Mouse (Mus musculus) intestine, postnatal 0 days (tissue): Measurements from ENCODE around the gene Zfand3. TPM values are rescaled to one million over a fixed set of nuclear protein-coding genes. Genes with fewer than 3 reads are reported as not detected.

Experiments
- ATAC-seq: fragments of 200-750 bp; cut with Nextera tagmentation; 2 replicates; pipeline ENCODE4 v1.8.0; 2017; ENCODE audit warnings: mild to moderate bottlenecking, moderate TSS enrichment, moderate library complexity
- H3K27ac ChIP-seq: fragments of 300-500 bp; sonication (generic); 2 replicates; pipeline ENCODE4 v1.5.1; 2014; ENCODE audit warnings: mild to moderate bottlenecking, low read depth, low read length, moderate library complexity
- H3K27me3 ChIP-seq: fragments of 300-500 bp; sonication (generic); replicated peaks from 2 replicates; pipeline ENCODE4 v1.6.1; 2014; ENCODE audit warnings: low read length, mixed read lengths; ENCODE audit not compliant: control insufficient read depth, insufficient read depth
- H3K36me3 ChIP-seq: fragments of 300-500 bp; sonication (generic); 2 replicates; pipeline ENCODE4 v1.6.1; 2014; ENCODE audit warnings: mild to moderate bottlenecking, moderate library complexity; ENCODE audit not compliant: control insufficient read depth, insufficient read depth
- H3K4me1 ChIP-seq: fragments of 300-500 bp; sonication (generic); replicated peaks from 2 replicates; pipeline ENCODE4 v1.6.1; 2014; ENCODE audit warnings: antibody characterized with exemption, low read length, mixed read lengths; ENCODE audit not compliant: control insufficient read depth, insufficient read depth
- H3K4me2 ChIP-seq: fragments of 300-500 bp; sonication (generic); replicated peaks from 2 replicates; pipeline ENCODE4 v1.6.1; 2014; ENCODE audit warnings: low read depth, mild to moderate bottlenecking, moderate library complexity
- H3K4me3 ChIP-seq: fragments of 300-500 bp; sonication (generic); 2 replicates; pipeline ENCODE4 v1.5.1; 2014; ENCODE audit warnings: low read depth, low read length
- H3K9ac ChIP-seq: fragments of 300-500 bp; sonication (generic); 2 replicates; pipeline ENCODE4 v1.6.1; 2014; ENCODE audit warnings: mild to moderate bottlenecking, low read depth, low read length
- H3K9me3 ChIP-seq: fragments of 300-500 bp; sonication (generic); 2 replicates; pipeline ENCODE4 v1.6.1; 2016; ENCODE audit warnings: mixed run types; ENCODE audit not compliant: control insufficient read depth
- CTCF ChIP-seq: sonication (generic); IDR thresholded peaks from 2 replicates; pipeline ENCODE4 v1.5.1; 2016; ENCODE audit warnings: low read depth, mild to moderate bottlenecking, control low read depth, antibody characterized with exemption, moderate library complexity
- WGBS: fragments of 180-500 bp; shearing (Covaris S2); extraction: QIAGEN DNeasy Blood & Tissue Kit; methylation state at CpG from one replicate; pipeline ENCODE4 v1.1.7; 2014; 5-methylcytosine and 5-hydroxymethylcytosine counted together
- polyA plus RNA-seq: library from polyadenylated mRNA; unstranded; fragments of >200 nt; fragmentation: Nextera tagmentation; extraction: Ambion mirVana; gene quantifications from 2 replicates; pipeline ENCODE4 v1.2.1, GENCODE M21; 2015

The Zfand3 gene
- polyA plus RNA-seq, 1 experiment from 2014 or later, result 38.0 TPM

DNA sequence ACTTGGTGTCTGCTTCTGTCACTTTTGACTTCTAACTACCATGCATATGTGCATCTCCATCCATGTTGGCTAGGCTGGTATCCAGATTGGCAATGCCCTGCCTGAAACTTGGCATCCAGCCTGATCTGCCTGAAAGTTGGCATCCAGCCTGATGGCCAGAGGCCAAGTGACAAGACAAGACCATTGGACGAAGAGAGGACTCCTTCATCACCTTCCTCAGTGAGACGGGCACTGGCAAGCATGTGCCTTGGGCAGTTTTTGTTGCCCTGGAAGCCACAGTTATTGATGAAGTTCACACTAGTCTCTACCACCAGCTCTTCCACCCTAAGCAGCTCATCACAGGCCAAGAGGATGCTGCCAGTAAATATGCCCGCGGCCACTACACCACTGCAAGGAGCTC, 172.9 kb downstream of the Zfand3 start:
- no peak for TF ChIP-seq CTCF
- H3K4me2 ChIP-seq, result no peak overlapping the region
- H3K27me3 ChIP-seq, result no peaks in the 10 kb centered on the region
- 84% methylated on average over 4 of the region's 4 CpGs for WGBS
- H3K9ac ChIP-seq, result no peak overlapping the region
- no peak overlapping the region for H3K4me3 ChIP-seq
- H3K27ac ChIP-seq, result no peak overlapping the region
- ATAC-seq, result no peak
- H3K9me3 ChIP-seq, result no peaks in the 10 kb centered on the region
- H3K36me3 ChIP-seq, result no peaks in the 10 kb centered on the region
- H3K4me1 ChIP-seq, result no peaks in the 10 kb centered on the region

DNA sequence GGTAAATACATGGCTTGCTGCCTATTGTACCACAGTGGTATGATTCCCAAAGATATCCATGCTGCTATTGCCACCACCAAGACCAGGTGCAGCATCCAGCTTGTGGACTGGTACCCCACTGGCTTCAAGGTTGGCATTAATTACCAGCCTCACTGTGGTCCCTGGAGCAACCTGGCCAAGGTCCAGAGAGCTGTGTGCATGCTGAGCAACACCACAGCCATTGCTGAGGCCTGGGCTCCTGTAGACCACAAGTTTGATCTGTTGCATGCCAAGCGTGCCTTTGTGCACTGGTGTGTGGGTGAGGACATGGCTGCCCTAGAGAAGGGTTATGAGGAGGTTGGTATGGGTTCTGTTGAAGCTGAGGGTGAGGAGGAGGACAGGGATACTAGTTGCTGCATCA, 173.9 kb downstream of the Zfand3 start:
- no peak for TF ChIP-seq CTCF
- WGBS, result 93% methylated on average over 1 of the region's 1 CpGs
- Histone ChIP-seq H3K9ac (no peak overlapping the region), H3K27me3 (no peaks in the 10 kb centered on the region), H3K36me3 (no peaks in the 10 kb centered on the region), H3K4me3 (no peak overlapping the region), H3K4me2 (no peak overlapping the region), H3K27ac (no peak overlapping the region), H3K9me3 (no peaks in the 10 kb centered on the region), H3K4me1 (no peaks in the 10 kb centered on the region)
- ATAC-seq, result no peak

DNA sequence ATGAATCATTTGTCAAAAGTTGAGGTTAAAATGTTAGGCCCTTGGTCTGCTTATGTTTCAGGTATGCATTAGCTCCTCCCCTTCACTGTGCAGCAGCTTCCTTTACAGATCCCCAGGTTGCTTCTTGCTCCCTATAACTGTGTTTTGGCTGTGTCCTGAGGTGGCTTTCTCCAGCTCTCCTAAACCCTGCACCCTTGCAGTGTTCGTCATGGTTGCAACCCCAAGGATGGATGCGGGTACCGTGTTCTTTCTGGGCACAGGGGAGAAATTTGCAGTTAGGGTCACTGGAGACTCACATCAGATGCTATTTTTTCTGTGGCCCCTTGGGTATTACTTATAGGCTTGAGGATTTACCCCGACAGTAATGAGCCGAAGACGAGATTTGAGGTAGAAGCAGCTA, 175.7 kb downstream of the Zfand3 start:
- Histone ChIP-seq H3K27ac (no peak overlapping the region), H3K4me3 (no peak overlapping the region), H3K4me2 (no peak overlapping the region), H3K4me1 (no peaks in the 10 kb centered on the region), H3K9ac (no peak overlapping the region), H3K36me3 (no peaks in the 10 kb centered on the region), H3K27me3 (no peaks in the 10 kb centered on the region), H3K9me3 (no peaks in the 10 kb centered on the region)
- 91% methylated on average over 6 of the region's 6 CpGs for WGBS
- no peak for TF ChIP-seq CTCF
- no peak for ATAC-seq

DNA sequence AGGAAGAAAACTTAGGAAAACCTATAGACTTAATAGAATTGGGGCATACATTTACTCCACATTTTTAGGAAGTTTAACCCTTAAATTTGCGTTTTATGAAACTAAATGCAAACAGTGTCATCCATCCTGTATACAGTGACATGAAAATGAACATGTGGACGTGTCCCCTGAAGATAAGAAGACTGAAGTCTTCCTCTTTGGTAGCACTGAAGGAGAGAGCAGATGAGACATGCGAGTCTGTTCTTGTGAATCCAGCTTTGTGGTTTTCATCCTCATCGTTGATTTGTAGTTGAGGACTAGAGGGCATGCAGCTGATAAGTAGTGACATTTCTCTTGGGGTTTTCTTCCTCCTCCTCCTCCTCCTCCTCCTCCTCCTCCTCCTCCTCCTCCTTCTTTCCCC, 177.0 kb downstream of the Zfand3 start:
- no peak overlapping the region for H3K4me2 ChIP-seq
- no peak overlapping the region for H3K9ac ChIP-seq
- WGBS, result 82% methylated on average over 4 of the region's 4 CpGs
- H3K4me1 ChIP-seq, result no peaks in the 10 kb centered on the region
- no peak for ATAC-seq
- no peaks in the 10 kb centered on the region for H3K27me3 ChIP-seq
- no peaks in the 10 kb centered on the region for H3K9me3 ChIP-seq
- no peaks in the 10 kb centered on the region for H3K36me3 ChIP-seq
- no peak overlapping the region for H3K27ac ChIP-seq
- TF ChIP-seq CTCF, result no peak
- no peak overlapping the region for H3K4me3 ChIP-seq

DNA sequence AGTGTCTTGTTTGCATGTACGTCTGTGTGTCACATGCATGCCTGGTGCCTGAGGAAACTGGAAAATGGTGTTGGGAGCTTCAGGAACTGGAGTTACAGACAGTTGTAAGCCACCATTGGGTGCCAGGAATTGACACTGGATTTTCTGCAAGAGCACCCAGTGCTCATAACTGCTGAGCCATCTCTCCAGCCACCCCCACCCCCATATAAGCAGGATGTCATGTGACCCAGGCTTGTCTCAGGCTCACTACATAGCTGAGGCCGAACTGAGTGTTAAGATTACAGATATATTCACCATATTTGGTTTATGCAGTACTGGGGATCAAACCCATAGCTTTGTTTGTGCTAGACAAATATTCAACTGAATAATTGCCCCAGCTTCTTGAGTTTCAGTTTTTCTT, 177.5 kb downstream of the Zfand3 start:
- no peak for TF ChIP-seq CTCF
- no peak for ATAC-seq
- Histone ChIP-seq H3K27me3 (no peaks in the 10 kb centered on the region), H3K4me3 (no peak overlapping the region), H3K4me1 (no peaks in the 10 kb centered on the region), H3K36me3 (no peaks in the 10 kb centered on the region), H3K4me2 (no peak overlapping the region), H3K9me3 (no peaks in the 10 kb centered on the region), H3K9ac (no peak overlapping the region), H3K27ac (no peak overlapping the region)
- WGBS, result 55% methylated on average over 2 of the region's 2 CpGs

DNA sequence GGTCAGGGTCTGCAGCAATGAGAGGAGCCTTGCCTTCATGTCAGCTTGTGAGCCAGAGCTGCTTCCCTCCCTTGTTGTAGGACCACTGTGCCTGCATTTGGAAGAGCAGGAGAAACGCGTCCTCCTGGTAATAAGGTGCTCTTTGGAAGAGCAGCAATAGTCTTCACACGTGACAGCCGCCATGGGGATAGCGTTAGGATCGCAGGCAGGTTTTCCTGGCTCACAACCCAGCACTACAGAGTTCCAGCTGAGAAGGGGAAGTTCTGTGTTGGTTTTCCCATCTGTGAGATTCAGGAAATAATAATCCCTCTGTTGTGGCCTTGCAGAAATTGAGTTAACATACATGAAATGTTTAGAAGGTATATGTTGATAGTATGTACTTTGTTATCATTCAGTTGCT, 179.0 kb downstream of the Zfand3 start:
- TF ChIP-seq CTCF, result no peak
- Histone ChIP-seq H3K4me3 (no peak overlapping the region), H3K4me1 (no peaks in the 10 kb centered on the region), H3K9ac (no peak overlapping the region), H3K27me3 (no peaks in the 10 kb centered on the region), H3K9me3 (no peaks in the 10 kb centered on the region), H3K27ac (no peak overlapping the region), H3K36me3 (no peaks in the 10 kb centered on the region), H3K4me2 (no peak overlapping the region)
- WGBS, result 87% methylated on average over 6 of the region's 6 CpGs
- no peak for ATAC-seq

DNA sequence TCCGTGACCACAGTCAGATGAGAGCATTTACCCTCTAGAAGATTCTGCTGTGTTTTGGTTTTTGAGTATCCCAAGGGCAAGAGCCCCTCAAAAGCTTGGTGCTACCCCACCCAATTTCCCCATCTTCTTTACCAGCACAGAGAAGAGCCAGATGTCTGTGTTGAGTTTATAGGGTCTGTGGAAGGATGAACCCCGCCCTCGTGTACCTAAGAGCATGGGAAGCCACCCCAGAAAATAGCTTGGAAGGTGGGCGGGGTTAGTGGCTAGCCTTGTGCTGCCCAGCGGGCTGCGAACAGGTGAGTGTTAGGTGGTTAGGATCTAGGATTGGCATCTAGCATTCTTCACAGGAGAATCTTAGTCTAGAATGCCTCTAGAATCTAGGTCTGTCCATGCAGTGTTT, 182.6 kb downstream of the Zfand3 start:
- TF ChIP-seq CTCF, result no peak
- H3K27me3 ChIP-seq, result no peaks in the 10 kb centered on the region
- no peaks in the 10 kb centered on the region for H3K4me1 ChIP-seq
- 75% methylated on average over 6 of the region's 6 CpGs for WGBS
- H3K9me3 ChIP-seq, result no peaks in the 10 kb centered on the region
- H3K4me3 ChIP-seq, result no peak overlapping the region
- peaks cover 2% of the 10 kb centered on the region; the same call in 1 of the 2 replicates for H3K36me3 ChIP-seq
- H3K27ac ChIP-seq, result no peak overlapping the region
- H3K4me2 ChIP-seq, result no peak overlapping the region
- no peak overlapping the region for H3K9ac ChIP-seq
- ATAC-seq, result no peak
